Mouse (Mus musculus) hindbrain, embryonic 16.5 days (tissue): ENCODE data around the gene Lmnb2. TPM values are rescaled to one million over a fixed set of nuclear protein-coding genes. Genes with fewer than 3 reads are reported as not detected.

Source experiments
- ATAC-seq: fragments of 200-750 bp; cut with Nextera tagmentation; 2 replicates; pipeline ENCODE4 v1.8.0; 2017; ENCODE audit warnings: moderate TSS enrichment, moderate library complexity
- H3K27ac ChIP-seq: fragments of 300-500 bp; sonication (generic); 2 replicates; pipeline ENCODE4 v1.5.1; 2014; ENCODE audit warnings: low read depth, mild to moderate bottlenecking, control low read depth, low read length, moderate library complexity
- H3K27me3 ChIP-seq: fragments of 300-500 bp; sonication (generic); replicated peaks from 2 replicates; pipeline ENCODE4 v1.6.1; 2014; ENCODE audit warnings: low read length; ENCODE audit not compliant: control insufficient read depth, insufficient read depth
- H3K36me3 ChIP-seq: fragments of 300-500 bp; sonication (generic); 2 replicates; pipeline ENCODE4 v1.6.1; 2014; ENCODE audit warnings: mild to moderate bottlenecking, low read length, moderate library complexity, mixed read lengths; ENCODE audit not compliant: control insufficient read depth, insufficient read depth
- H3K4me1 ChIP-seq: fragments of 300-500 bp; sonication (generic); 2 replicates; pipeline ENCODE4 v1.6.1; 2014; ENCODE audit warnings: low read depth, low read length; ENCODE audit not compliant: control insufficient read depth, insufficient read depth
- H3K4me2 ChIP-seq: fragments of 300-500 bp; sonication (generic); 2 replicates; pipeline ENCODE4 v1.6.1; 2014; ENCODE audit warnings: mild to moderate bottlenecking, low read length, control low read depth, moderate library complexity
- H3K4me3 ChIP-seq: fragments of 300-500 bp; sonication (generic); 2 replicates; pipeline ENCODE4 v1.5.1; 2014; ENCODE audit warnings: mild to moderate bottlenecking, low read length, control low read depth, moderate library complexity
- H3K9ac ChIP-seq: fragments of 300-500 bp; sonication (generic); 2 replicates; pipeline ENCODE4 v1.6.1; 2014; ENCODE audit warnings: low read depth, mild to moderate bottlenecking, control low read depth, low read length, moderate library complexity
- H3K9me3 ChIP-seq: fragments of 300-500 bp; sonication (generic); 2 replicates; pipeline ENCODE4 v1.6.1; 2014; ENCODE audit warnings: mild to moderate bottlenecking, low read length, moderate library complexity; ENCODE audit not compliant: control insufficient read depth
- WGBS: fragments of 180-500 bp; shearing (Covaris S2); extraction: QIAGEN DNeasy Blood & Tissue Kit; methylation state at CpG from one replicate; pipeline ENCODE4 v1.1.7; 2014; 5-methylcytosine and 5-hydroxymethylcytosine counted together
- polyA plus RNA-seq: library from polyadenylated mRNA; unstranded; fragments of >200 nt; fragmentation: Nextera tagmentation; extraction: Ambion mirVana; gene quantifications from 2 replicates; pipeline ENCODE4 v1.2.1, GENCODE M21; 2015

Gene Lmnb2
- polyA plus RNA-seq, 1 experiment from 2014 or later: 36.6 TPM

DNA sequence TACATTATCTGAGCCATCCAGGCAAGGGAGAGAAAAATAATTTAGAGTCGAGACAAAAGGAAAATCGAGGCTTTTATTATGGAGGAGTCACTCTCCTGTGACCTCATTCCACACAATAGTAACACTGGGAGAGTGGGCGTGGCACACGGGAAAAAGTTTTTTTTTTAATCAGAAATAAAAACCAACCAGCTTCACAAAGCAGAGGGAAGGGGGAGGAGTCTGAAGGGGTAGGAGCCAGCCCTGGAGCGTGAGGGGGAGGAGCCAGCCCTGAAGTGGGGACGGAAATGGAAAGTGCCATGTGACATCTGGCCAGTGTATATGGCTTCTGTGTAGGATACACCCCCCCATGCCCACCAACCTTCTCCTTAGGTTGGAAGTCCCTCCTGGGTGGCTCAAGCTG lies 30.5 kb upstream of the Lmnb2 start:
- Histone ChIP-seq H3K9ac (no peak overlapping the region), H3K4me1 (no peaks in the 10 kb centered on the region), H3K27me3 (no peaks in the 10 kb centered on the region), H3K9me3 (no peaks in the 10 kb centered on the region), H3K36me3 (no peaks in the 10 kb centered on the region), H3K4me2 (no peak overlapping the region), H3K4me3 (no peak overlapping the region), H3K27ac (no peak overlapping the region)
- WGBS: 30% methylated on average over 6 of the region's 6 CpGs
- ATAC-seq: no peak

DNA sequence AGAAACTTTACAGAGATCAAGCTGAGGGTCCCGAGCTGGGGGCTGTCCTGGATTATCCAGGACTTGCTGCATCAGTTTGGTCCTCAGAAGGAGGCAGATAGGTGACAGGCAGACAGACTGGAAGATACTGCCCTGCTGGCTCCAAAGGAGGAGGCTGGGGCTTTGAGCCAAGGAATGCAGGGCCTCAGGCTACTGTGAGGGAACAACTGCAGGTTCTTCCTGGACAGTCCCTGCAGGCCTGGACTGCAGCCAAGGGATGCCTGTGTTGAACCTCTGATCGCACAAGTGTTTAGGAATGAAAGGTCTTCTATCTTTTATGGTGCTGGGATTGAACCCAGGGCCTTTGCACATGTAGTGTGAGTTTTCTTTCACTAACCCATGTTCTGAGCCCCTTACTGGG lies 29.8 kb upstream of the Lmnb2 start:
- H3K4me1 ChIP-seq: no peaks in the 10 kb centered on the region
- no peaks in the 10 kb centered on the region for H3K27me3 ChIP-seq
- H3K36me3 ChIP-seq: no peaks in the 10 kb centered on the region
- WGBS: 32% methylated on average over 2 of the region's 2 CpGs
- no peak for ATAC-seq
- H3K9me3 ChIP-seq: no peaks in the 10 kb centered on the region
- no peak overlapping the region for H3K4me2 ChIP-seq
- H3K27ac ChIP-seq: no peak overlapping the region
- no peak overlapping the region for H3K4me3 ChIP-seq
- no peak overlapping the region for H3K9ac ChIP-seq

DNA sequence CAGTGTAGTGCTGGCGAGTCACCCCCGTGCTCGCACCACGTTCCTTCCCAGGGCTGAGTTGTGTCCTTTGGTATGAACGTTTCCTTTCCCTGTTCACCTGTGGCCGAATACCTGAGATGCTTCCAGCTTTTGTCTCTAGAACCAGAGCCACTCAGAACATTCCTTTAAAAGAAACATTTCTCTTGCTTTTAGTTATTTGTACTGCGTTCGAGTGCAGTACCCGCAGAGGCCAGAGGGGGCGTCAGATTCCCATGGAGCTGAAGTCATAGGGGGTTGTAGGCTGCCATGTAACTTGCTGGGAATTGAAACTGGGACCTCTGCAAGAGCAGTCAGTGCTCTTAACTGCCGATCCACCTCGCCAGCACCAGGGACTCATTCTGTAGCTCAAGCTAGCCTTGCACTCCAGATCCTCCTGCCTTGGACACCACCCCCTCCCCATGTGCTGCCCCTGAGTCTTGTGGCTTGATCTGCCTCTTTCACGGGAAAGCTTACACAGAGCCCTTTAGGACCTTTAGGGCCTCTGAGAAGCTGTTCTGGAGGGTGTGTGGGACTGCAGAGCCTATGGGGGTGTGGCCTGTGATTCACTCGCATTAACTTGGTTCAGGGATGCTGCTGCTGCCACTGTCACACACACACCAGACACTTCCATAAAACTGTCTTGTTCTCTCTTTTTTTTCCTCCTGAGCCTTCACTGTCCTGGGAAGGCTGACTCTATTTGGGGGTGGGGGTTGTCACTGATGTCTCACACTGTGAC lies 28.8 kb upstream of the Lmnb2 start:
- no peak overlapping the region for H3K9ac ChIP-seq
- no peaks in the 10 kb centered on the region for H3K9me3 ChIP-seq
- no peaks in the 10 kb centered on the region for H3K4me1 ChIP-seq
- H3K4me3 ChIP-seq: no peak overlapping the region
- no peak overlapping the region for H3K27ac ChIP-seq
- no peaks in the 10 kb centered on the region for H3K36me3 ChIP-seq
- WGBS: 68% methylated on average over 14 of the region's 14 CpGs
- H3K27me3 ChIP-seq: no peaks in the 10 kb centered on the region
- no peak overlapping the region for H3K4me2 ChIP-seq
- ATAC-seq: no peak

GRCm38 (mm10) chr10:80944231-80944630 lies 26.2 kb upstream of the Lmnb2 start:
- Histone ChIP-seq H3K36me3 (no peaks in the 10 kb centered on the region), H3K27me3 (no peaks in the 10 kb centered on the region), H3K9ac (no peak overlapping the region), H3K4me2 (no peak overlapping the region), H3K9me3 (no peaks in the 10 kb centered on the region), H3K27ac (no peak overlapping the region), H3K4me1 (peaks cover 12% of the 10 kb centered on the region), H3K4me3 (no peak overlapping the region)
- ATAC-seq: no peak
- 76% methylated on average over 5 of the region's 5 CpGs for WGBS

DNA sequence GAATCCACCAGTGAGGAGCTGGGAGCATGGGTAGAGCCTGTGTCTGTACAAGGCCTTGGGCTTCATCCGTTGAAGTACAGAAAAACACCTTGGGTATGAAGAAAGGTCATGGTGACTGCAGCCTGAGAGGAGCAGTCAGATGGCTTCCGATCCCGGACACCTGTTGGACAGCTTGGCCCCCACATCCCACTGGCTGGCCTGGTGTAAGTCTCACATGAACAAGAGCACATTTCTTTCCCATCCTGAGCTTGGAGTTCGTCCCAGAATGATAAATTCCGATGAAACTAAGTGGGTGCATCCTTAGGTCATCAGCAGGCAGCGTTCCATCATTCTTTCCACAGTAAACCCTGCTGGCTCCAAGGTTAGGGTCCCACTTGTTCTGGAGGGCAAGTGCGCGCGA lies 25.7 kb upstream of the Lmnb2 start:
- Histone ChIP-seq H3K4me3 (no peak overlapping the region), H3K36me3 (no peaks in the 10 kb centered on the region), H3K4me1 (peaks cover 18% of the 10 kb centered on the region), H3K4me2 (no peak overlapping the region), H3K9ac (no peak overlapping the region), H3K9me3 (no peaks in the 10 kb centered on the region), H3K27ac (no peak overlapping the region), H3K27me3 (no peaks in the 10 kb centered on the region)
- no peak for ATAC-seq
- WGBS: 82% methylated on average over 9 of the region's 9 CpGs

- no peak overlapping the region for H3K4me3 ChIP-seq
- peaks cover 18% of the 10 kb centered on the region for H3K4me1 ChIP-seq
- 72% methylated on average over 8 of the region's 8 CpGs for WGBS
- H3K4me2 ChIP-seq: no peak overlapping the region
- ATAC-seq: no peak
- H3K9ac ChIP-seq: no peak overlapping the region
- H3K27me3 ChIP-seq: peaks cover 2% of the 10 kb centered on the region; the same call in 1 of the 2 replicates
- H3K27ac ChIP-seq: no peak overlapping the region
- no peaks in the 10 kb centered on the region for H3K36me3 ChIP-seq
- H3K9me3 ChIP-seq: no peaks in the 10 kb centered on the region
Measured at GRCm38 (mm10) chr10:80942919-80943318, 24.9 kb upstream of the Lmnb2 start.

DNA sequence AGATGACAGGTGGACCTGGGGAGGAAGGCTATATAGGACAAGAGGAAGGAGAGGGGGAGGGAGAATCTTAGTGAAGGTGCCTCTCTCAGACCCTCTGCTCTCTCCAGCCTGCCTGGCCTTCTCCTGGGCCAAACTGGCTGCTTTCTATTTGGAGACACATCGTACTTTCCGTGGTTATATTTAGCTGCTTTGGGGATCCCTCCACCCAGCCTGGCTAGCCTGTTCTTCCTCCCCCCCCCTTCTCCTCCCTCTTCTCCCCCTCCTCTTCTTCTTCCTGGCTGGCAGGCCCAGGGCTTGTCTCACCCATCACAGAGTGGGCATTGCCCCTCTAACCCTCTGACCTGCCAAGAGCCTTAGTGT lies 22.9 kb upstream of the Lmnb2 start:
- H3K4me3 ChIP-seq: no peak overlapping the region
- no peak overlapping the region for H3K9ac ChIP-seq
- H3K27me3 ChIP-seq: peaks cover 4% of the 10 kb centered on the region; the same call in 1 of the 2 replicates
- peaks cover 33% of the 10 kb centered on the region for H3K4me1 ChIP-seq
- H3K27ac ChIP-seq: no peak overlapping the region
- H3K9me3 ChIP-seq: no peaks in the 10 kb centered on the region
- ATAC-seq: no peak
- WGBS: 72% methylated on average over 2 of the region's 2 CpGs
- H3K4me2 ChIP-seq: no peak overlapping the region
- no peaks in the 10 kb centered on the region for H3K36me3 ChIP-seq

DNA sequence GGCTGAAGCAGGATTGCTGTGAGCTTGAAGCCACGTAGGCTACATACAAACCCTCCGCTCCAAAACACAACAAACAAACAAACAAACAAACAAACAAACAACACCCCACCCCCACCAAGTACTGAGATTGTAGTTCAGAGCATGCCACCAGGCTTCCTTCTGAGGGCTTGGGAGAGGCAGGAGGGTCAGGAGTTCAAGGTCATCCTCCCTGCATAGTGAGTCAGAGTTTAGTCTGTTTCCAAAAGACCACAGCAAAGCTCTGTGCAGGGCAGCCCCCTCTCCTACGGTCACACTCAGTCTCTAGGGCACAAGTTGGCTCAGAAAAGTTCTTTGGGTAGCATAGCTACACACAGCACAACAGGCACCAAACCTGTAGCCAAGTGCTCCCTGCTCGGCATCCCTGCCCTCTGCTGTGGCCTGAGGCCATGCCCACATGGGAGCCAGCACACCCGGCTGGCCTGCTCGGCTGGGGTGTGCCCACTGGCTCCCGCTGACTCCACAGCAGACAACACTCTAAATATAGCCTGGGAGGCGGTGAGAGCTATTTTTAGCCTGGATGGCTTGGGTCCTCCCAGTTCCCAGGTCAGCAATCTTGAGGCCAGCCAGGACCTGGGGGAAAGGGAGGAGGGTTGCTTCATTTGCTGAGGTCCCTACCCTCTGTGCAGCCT lies 22.4 kb upstream of the Lmnb2 start:
- Histone ChIP-seq H3K36me3 (no peaks in the 10 kb centered on the region), H3K9me3 (no peaks in the 10 kb centered on the region), H3K4me2 (peak overlapping the region; percentile 66), H3K27me3 (peaks cover 4% of the 10 kb centered on the region; the same call in 1 of the 2 replicates), H3K4me1 (peaks cover 38% of the 10 kb centered on the region), H3K27ac (peak overlapping the region; percentile 52), H3K4me3 (peak overlapping the region; percentile 35), H3K9ac (peak overlapping the region; percentile 49; the same call in 1 of the 2 replicates)
- no peak for ATAC-seq
- 33% methylated on average over 8 of the region's 8 CpGs for WGBS

DNA sequence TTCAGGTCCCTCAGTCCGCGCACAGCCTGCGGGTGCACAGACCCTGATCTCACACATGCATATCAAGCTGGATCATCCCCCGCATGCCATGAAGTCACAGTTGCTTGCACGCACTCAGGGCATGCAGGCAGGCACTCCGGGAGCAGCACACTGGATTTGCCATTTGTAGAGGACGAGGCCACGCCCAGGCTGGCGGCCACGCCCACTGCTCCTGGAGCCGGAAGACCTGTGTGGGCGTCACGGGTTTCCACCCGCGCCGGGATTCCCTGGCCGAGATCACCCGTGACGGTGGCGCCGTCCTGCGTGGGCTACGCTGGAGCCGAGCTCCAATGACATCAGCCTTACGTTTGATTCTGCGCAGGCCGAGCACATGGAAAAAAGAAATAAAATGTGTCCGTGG lies 21.6 kb upstream of the Lmnb2 start:
- Histone ChIP-seq H3K36me3 (no peaks in the 10 kb centered on the region), H3K4me2 (peak overlapping the region; percentile 66), H3K27me3 (peaks cover 6% of the 10 kb centered on the region), H3K9ac (peak overlapping the region; percentile 49), H3K9me3 (no peaks in the 10 kb centered on the region), H3K4me1 (peaks cover 39% of the 10 kb centered on the region), H3K4me3 (peak overlapping the region; percentile 35), H3K27ac (peak overlapping the region; percentile 73)
- WGBS: 3% methylated on average over 28 of the region's 28 CpGs
- ATAC-seq: peak; percentile 65
